Mouse (Mus musculus): ENCODE results near the gene Prdm1.
A peak's percentile ranks its signal among the peaks of the same experiment; 100 is the strongest.

Prdm1 gene

DNA sequence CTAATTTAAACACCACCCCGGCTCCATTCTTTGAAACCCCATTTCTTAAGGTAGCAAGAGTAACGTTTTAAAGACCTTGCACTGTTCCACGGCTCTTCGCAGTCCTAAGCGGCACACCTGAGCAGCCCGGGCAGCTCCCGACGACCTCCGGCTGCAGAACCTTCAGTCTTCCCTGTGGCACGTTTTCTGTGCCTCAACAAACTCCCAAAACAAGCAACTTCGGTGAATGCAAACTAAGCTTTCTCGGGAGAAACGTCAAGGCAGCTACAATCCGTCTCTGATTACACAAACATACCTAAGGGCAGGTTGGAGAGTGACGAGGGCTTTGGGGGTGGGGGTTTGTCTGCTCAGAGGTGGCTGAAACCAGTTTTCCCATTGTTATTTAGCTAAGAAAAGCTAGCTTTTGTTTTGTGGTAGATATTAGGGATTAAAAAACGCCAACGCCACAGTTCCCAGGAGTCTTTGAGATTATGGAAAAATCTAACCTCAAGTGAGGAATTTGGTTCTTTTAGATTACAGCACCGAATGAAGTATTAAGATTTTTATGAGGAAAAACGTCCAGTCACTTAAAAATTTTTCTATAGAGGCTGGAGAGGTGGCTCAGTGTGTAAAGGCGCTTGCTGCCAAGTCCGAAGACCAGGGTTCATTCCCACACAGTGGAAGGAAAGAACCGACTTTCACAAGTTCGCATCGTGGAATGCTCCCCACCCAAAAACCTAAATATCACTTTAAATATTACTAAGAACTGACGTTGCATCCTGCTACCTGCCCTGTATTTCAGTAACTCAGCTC lies at the start of gene Prdm1:
Gene Prdm1 (minus strand): TSS at position 211 of the 792 bp plus-strand sequence.
- DNase-seq (ENCODE audit: low read depth, low spot score), result no peak

DNA sequence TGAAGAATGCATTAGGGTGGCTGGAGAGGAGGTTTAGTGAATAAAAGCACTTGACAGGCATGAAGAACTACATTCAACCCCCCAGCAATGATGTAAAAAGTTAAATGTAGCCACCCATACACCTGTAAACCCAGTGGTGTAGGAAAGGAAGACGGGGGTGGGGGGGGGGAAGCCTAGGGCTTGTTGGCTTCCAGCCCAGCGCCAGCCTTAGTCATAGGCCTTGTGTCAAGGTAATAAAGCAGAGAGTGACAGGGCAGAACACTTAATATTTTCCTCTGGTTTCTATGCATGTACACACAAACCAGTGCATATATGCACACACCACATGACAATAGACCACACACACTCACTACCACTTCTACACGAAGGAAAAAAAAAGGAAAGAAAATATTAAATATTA lies 37.7 kb upstream of the Prdm1 start:
- DNase-seq (ENCODE audit: low read depth, low spot score), result no peak

GRCm38 (mm10) chr10:44565109-44565508 lies 36.8 kb upstream of the Prdm1 start:
- no peak for DNase-seq (ENCODE audit: low read depth, low spot score)

DNA sequence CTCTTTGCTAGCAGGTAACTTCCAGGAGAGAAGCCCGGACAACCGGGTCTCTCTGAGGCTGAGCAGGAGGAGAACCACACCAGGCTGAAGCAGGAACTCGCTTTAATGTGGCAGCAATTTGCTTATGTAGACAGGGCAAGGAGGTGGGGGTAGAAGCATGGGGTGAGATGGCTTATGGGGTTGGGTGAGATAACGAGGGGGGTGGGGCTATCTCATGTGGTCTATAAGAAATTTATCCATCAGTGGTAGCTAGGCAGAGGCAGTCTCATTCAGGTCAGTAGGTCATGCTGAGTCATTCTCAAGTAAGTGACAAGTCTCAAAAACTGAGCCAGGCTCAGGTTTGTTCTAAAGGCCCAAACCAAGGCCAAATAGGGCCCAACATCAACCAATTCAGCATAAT lies 28.5 kb upstream of the Prdm1 start:
- DNase-seq (ENCODE audit: low read depth, low spot score), result no peak

GRCm38 (mm10) chr10:44555317-44555716 lies 27.0 kb upstream of the Prdm1 start:
- no peak for DNase-seq (ENCODE audit: low read depth, low spot score)

DNA sequence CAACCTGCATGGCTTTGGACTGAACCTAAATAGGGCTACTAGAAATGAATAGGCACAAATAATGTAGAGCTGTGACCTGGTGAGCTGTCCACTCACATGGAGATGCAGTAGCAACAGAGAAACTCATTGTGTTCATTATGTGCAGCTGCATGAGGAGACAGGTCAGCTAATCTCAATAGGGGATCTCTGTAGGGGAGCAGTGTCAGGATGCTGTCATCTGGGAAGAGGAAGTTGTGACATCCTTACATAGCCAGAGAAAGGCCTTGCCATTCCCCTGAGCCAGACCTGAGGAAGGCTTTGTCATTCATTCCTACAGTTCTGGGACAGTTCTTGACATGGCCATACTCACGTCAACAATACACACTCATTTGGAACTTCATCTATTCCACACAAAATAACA lies 25.3 kb upstream of the Prdm1 start:
- no peak for DNase-seq (ENCODE audit: low read depth, low spot score)

GRCm38 (mm10) chr10:44539033-44539578 lies 10.8 kb upstream of the Prdm1 start:
- DNase-seq (ENCODE audit: low read depth, low spot score), result no peak

GRCm38 (mm10) chr10:44538137-44538536 lies 9.8 kb upstream of the Prdm1 start:
- DNase-seq (ENCODE audit: low read depth, low spot score), result no peak

GRCm38 (mm10) chr10:44530067-44530360 lies 1.7 kb upstream of the Prdm1 start:
- DNase-seq (ENCODE audit: low read depth, low spot score), result no peak

GRCm38 (mm10) chr10:44529218-44530066 lies 1.1 kb upstream of the Prdm1 start:
- peak; percentile 53 for DNase-seq (ENCODE audit: low read depth, low spot score)

DNA sequence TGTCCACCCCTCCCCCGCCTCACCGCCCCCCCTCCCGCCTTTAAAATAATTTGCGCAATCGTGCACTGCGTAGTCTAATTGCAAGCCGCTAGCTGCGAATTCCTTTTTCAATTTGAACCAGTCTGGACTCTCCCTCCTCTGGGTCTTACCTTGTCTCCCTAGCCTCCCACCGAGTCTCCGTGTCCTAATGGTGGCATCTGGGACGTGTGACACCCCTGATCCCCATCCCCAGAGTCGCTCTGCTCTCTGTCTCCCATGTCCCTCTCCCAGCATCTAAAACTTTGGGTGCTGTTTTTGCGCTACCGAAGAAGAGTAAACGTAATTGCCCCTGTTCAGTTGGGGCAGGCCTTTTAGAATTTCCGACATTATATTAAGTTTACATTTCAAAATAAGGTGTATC lies 650 bp downstream of the Prdm1 start:
- no peak for DNase-seq (ENCODE audit: low read depth, low spot score)

DNA sequence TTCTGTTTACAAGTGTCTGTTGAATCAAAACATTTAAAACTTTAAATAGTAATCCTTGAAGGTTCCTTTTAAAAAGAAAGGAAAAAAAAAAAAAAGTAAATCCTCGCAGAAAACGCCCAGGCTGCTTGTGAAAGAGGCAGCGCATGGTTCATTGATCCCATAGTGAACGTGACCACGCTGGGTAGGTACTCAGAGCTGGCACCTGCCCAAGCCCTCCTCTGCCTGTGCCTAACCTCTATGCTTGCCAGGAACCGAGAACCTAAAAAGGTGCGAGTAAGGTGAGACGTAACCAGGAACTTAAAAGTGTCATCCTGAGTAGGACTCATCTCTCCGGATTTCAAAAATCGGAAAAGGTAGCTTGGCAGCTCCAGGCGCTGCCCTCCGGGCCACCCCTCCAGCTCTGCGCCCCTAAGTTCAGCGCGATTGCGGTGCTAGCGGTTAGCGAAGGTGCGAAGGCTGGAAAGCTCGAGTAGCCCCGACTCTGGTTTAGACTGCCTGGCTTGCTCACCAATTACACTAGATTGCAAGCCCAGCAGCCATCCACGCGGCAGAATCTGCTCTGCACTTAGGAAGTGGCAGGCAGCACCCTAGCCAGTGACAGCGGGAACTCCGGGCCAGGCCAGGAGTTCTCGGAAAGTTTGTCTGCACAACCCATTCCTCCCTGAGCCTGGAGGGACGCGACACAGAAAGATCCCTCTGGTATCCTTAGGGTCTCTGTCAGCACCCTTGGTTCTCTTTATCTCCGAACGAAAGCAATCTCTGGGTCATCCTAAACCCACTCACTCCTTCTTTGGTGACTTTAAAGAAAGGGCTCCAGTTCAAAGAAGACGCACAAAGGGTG lies 1.3 kb downstream of the Prdm1 start:
- no peak for DNase-seq (ENCODE audit: low read depth, low spot score)

DNA sequence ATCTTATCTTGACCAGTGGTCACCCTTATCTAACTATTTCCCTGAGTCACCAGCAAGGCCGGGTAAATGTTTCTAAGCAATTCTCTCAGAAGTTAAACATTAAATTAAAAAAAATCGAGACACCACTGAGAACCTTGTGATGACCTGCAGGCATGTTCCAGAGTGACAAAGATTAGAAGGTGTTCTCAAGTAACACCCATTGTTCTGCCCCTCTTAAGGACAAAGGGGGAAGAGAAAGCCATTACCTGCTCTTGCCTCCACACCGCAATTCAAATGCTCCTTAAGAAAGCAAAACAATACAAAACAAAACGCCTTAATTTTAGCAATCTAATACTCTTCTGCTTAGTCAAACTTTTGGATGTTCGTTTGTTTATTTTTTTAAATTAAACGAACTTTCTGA lies 8.1 kb downstream of the Prdm1 start:
- DNase-seq (ENCODE audit: low read depth, low spot score), result no peak

DNA sequence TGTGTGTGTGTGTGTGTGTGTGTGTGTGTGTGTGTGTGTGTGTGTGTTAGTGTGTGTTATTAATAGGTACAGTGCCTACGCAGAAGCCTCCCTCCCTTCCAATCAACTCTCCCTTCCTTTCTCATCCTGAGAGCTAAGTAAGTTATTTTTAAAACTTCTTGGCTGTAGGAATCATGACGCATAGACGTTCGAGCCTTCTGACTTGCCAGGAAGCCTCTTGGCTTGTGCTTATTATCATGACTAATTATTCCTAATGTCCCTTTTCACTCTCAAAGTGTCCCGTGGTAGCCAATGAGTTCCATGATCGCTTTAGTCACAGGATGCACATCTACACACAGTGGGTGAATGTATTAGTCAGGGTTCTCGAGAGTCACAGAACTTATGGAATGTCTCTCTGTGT lies 9.7 kb downstream of the Prdm1 start:
- no peak for DNase-seq (ENCODE audit: low read depth, low spot score)

- no peak for DNase-seq (ENCODE audit: low read depth, low spot score)
Observed at GRCm38 (mm10) chr10:44513108-44513507, 15.2 kb downstream of the Prdm1 start.

DNA sequence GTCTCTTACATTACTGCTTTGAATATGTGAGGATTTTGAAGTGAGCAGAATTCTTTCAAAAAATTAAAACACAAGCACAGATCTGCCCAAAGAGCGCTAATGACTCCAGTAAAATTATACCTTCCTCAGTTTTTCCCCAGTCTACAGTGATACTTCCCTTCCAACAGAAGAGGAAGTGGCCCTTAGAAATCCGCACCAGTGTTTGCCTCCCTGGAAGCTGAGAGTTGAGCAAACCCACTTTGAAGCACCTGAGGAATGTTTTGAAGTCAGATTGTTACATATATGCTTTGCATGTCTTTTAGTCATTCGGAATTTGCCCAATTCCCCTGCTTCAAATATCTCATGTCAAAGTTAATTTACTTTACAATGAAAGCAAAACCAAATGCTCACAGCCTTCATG lies 17.3 kb downstream of the Prdm1 start:
- no peak for DNase-seq (ENCODE audit: low read depth, low spot score)

DNA sequence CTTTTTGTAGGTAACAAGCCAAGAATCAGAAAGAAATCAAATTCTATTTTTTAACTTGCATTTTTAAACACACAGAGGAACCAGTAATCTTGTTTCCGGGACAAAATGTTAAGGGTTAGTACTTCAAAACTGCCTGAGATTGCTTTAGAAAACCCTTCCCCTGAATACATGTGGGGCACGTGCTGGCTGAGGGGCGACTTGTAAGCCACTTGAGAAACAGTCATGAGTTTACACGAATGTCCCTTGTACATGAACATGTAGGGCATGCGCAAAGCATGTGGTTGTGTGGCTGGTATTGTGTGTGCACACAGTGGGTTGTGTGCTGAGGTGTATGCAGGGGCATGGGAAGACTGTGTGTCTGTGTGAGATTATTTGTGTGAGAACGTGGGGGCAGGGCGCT lies 19.7 kb downstream of the Prdm1 start:
- no peak for DNase-seq (ENCODE audit: low read depth, low spot score)

DNA sequence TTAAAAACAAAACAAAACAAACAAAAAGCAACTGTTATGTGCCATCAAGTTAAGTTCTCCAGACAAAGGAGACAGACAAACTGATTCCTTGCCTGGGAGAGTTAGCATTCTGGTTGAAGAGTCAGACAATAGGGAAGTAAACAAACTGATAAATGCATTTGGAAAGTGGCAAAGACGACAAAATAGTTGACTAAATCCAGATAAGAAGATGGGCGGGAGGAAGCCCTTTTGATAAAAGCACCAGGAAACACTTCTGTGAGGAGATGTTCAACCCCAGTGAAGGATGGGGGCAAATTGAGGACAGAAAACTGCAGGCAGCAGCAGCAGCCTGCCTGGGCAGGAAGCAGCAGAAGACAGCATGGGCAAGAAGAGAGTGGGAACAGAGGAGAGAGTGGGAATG lies 20.3 kb downstream of the Prdm1 start:
- no peak for DNase-seq (ENCODE audit: low read depth, low spot score)

GRCm38 (mm10) chr10:44502891-44503290 lies 25.4 kb downstream of the Prdm1 start:
- no peak for DNase-seq (ENCODE audit: low read depth, low spot score)

- no peak for DNase-seq (ENCODE audit: low read depth, low spot score)
Observed at GRCm38 (mm10) chr10:44499897-44500519, 28.3 kb downstream of the Prdm1 start.

- no peak for DNase-seq (ENCODE audit: low read depth, low spot score)
Observed at GRCm38 (mm10) chr10:44493818-44494492, 34.3 kb downstream of the Prdm1 start.
